Mouse (Mus musculus) bone marrow macrophage, adult 2 months (primary cell): ENCODE data around the gene Akr1cl.
"Not testable (repeated sequence)": the region's sequence is repeated elsewhere in the genome, so short reads cannot be mapped to it uniquely, and the experiment has no call there.

ENCODE experiments used
- CTCF ChIP-seq: IDR thresholded peaks from 2 replicates; pipeline ENCODE4 v1.5.1; 2012; ENCODE audit warnings: low read depth, mild to moderate bottlenecking, low read length, moderate library complexity
- POLR2A ChIP-seq: IDR thresholded peaks from 2 replicates; pipeline ENCODE4 v1.6.1; 2012; ENCODE audit warnings: mild to moderate bottlenecking, low read depth, low read length, borderline replicate concordance

GRCm38 (mm10) chr1:65050952-65051351 lies 18.4 kb upstream of the Akr1cl start, which contains the start of gene Cryge:
- TF ChIP-seq CTCF, POLR2A: not testable (repeated sequence)
